In genomic region chr10:99829974-99830373, GRCm38 (mm10) we compare ENCODE assay signal across 25 mouse cellular contexts.
A peak's percentile ranks its signal among the peaks of the same experiment; 100 is the strongest.
DNase-seq lines count a peak whose midpoint lies in the region; ATAC-seq and TF ChIP-seq lines count a peak whose summit lies in the region.
"Had no signal": no experiment of that assay in that cellular context is flagged by ENCODE, and none has a peak within 500 bp of the region (broad histone marks: within the 10 kb centered on the region; RNA-seq: fewer than 3 reads in every experiment).

No protein-coding gene starts in this region.

- no peaks in the 10 kb centered on the region for H3K9me3 ChIP-seq in forebrain, embryonic 12.5 days
- no peaks in the 10 kb centered on the region for H3K9me3 ChIP-seq in forebrain, embryonic 11.5 days (ENCODE audit: control insufficient read depth, low read length)
- no peaks in the 10 kb centered on the region for H3K9me3 ChIP-seq in midbrain, embryonic 13.5 days
- no peaks in the 10 kb centered on the region for H3K9me3 ChIP-seq in midbrain, postnatal 0 days (ENCODE audit: low read length)
- no peaks in the 10 kb centered on the region for H3K9me3 ChIP-seq in neural tube, embryonic 14.5 days (ENCODE audit: control insufficient read depth, low read length)
- H3K9me3 ChIP-seq: heart, embryonic 13.5 days; kidney, embryonic 15.5 days; limb, embryonic 13.5 days; lung, embryonic 15.5 days; neural tube, embryonic 12.5 days had no signal

- TF ChIP-seq CTCF in midbrain, postnatal 0 days (IDR thresholded peaks at IDR 0.05), result no peak
- TF ChIP-seq CTCF in brain, embryonic 14.5 days (IDR thresholded peaks at IDR 0.05; ENCODE audit: borderline replicate concordance, extremely low read depth, insufficient read depth, insufficient read length), result no peak

- H3K36me3 ChIP-seq in forebrain, embryonic 12.5 days (replicated peaks), result no peaks in the 10 kb centered on the region
- H3K36me3 ChIP-seq in forebrain, embryonic 11.5 days (ENCODE audit: control insufficient read depth, insufficient read depth, low read length), result no peaks in the 10 kb centered on the region
- H3K36me3 ChIP-seq in midbrain, embryonic 13.5 days, result no peaks in the 10 kb centered on the region
- H3K36me3 ChIP-seq in midbrain, postnatal 0 days (ENCODE audit: insufficient read depth, low read length), result no peaks in the 10 kb centered on the region
- H3K36me3 ChIP-seq in neural tube, embryonic 14.5 days (ENCODE audit: control insufficient read depth, insufficient read depth, low read length), result no peaks in the 10 kb centered on the region
- H3K36me3 ChIP-seq: heart, embryonic 13.5 days; kidney, embryonic 15.5 days; limb, embryonic 13.5 days; lung, embryonic 15.5 days; neural tube, embryonic 12.5 days had no signal

- H3K4me2 ChIP-seq in forebrain, embryonic 12.5 days, result no peak overlapping the region
- no peak overlapping the region for H3K4me2 ChIP-seq in forebrain, embryonic 11.5 days (ENCODE audit: low read depth, low read length, severe bottlenecking)
- H3K4me2 ChIP-seq in midbrain, embryonic 13.5 days (replicated peaks), result no peak overlapping the region
- no peak overlapping the region for H3K4me2 ChIP-seq in midbrain, postnatal 0 days (ENCODE audit: low read depth, low read length, poor library complexity, severe bottlenecking)
- H3K4me2 ChIP-seq in neural tube, embryonic 14.5 days (ENCODE audit: low read depth, low read length), result no peak overlapping the region
- H3K4me2 ChIP-seq: heart, embryonic 13.5 days; kidney, embryonic 15.5 days; limb, embryonic 13.5 days; liver, embryonic 11.5 days; lung, embryonic 15.5 days; midbrain, embryonic 11.5 days; neural tube, embryonic 12.5 days had no signal

- no peak for TF ChIP-seq POLR2A in brain, embryonic 14.5 days (IDR thresholded peaks at IDR 0.05; ENCODE audit: borderline replicate concordance, extremely low read depth, insufficient read depth, insufficient read length, poor library complexity, severe bottlenecking)

- H3K27me3 ChIP-seq in forebrain, embryonic 12.5 days, result no peaks in the 10 kb centered on the region
- no peaks in the 10 kb centered on the region for H3K27me3 ChIP-seq in forebrain, embryonic 11.5 days (ENCODE audit: control insufficient read depth, insufficient read depth, low read length)
- no peaks in the 10 kb centered on the region for H3K27me3 ChIP-seq in midbrain, embryonic 13.5 days
- H3K27me3 ChIP-seq in midbrain, postnatal 0 days (ENCODE audit: insufficient read depth, low read length), result no peaks in the 10 kb centered on the region
- H3K27me3 ChIP-seq in neural tube, embryonic 14.5 days (ENCODE audit: control insufficient read depth, insufficient read depth, low read length), result no peaks in the 10 kb centered on the region
- H3K27me3 ChIP-seq: heart, embryonic 13.5 days; kidney, embryonic 15.5 days; limb, embryonic 13.5 days; lung, embryonic 15.5 days; neural tube, embryonic 12.5 days had no signal

- no peaks in the 10 kb centered on the region for H3K4me1 ChIP-seq in forebrain, embryonic 12.5 days
- H3K4me1 ChIP-seq in forebrain, embryonic 11.5 days (replicated peaks; ENCODE audit: control insufficient read depth, insufficient read depth, low read length), result no peaks in the 10 kb centered on the region
- H3K4me1 ChIP-seq in midbrain, embryonic 13.5 days (replicated peaks), result no peaks in the 10 kb centered on the region
- no peaks in the 10 kb centered on the region; the same call in 1 of the 2 replicates for H3K4me1 ChIP-seq in midbrain, postnatal 0 days (ENCODE audit: insufficient read depth, low read length)
- no peaks in the 10 kb centered on the region for H3K4me1 ChIP-seq in neural tube, embryonic 14.5 days (ENCODE audit: control insufficient read depth, insufficient read depth, low read length)
- H3K4me1 ChIP-seq: kidney, embryonic 15.5 days; limb, embryonic 13.5 days; neural tube, embryonic 12.5 days had no signal

- WGBS in forebrain, embryonic 12.5 days, result 82% methylated on average over 3 of the region's 3 CpGs
- 87% methylated on average over 3 of the region's 3 CpGs for WGBS in forebrain, embryonic 11.5 days
- 83% methylated on average over 3 of the region's 3 CpGs for WGBS in midbrain, embryonic 13.5 days
- WGBS in midbrain, postnatal 0 days, result 87% methylated on average over 3 of the region's 3 CpGs
- WGBS in neural tube, embryonic 14.5 days, result 70% methylated on average over 3 of the region's 3 CpGs

- H3K27ac ChIP-seq in forebrain, embryonic 12.5 days, result no peak overlapping the region
- H3K27ac ChIP-seq in forebrain, embryonic 11.5 days (ENCODE audit: low read depth, low read length), result no peak overlapping the region
- H3K27ac ChIP-seq in midbrain, embryonic 13.5 days, result no peak overlapping the region
- H3K27ac ChIP-seq in midbrain, postnatal 0 days (ENCODE audit: low read depth, low read length), result no peak overlapping the region
- H3K27ac ChIP-seq in neural tube, embryonic 14.5 days (ENCODE audit: low read depth, low read length), result no peak overlapping the region
- H3K27ac ChIP-seq: heart, embryonic 13.5 days; kidney, embryonic 15.5 days; layer of hippocampus, adult 2 months; limb, embryonic 13.5 days; lung, embryonic 15.5 days; neural tube, embryonic 12.5 days had no signal

- DNase-seq in forebrain, embryonic 11.5 days (ENCODE audit: low spot score), result no peak
- DNase-seq in midbrain, postnatal 0 days (ENCODE audit: low spot score), result no peak
- DNase-seq in brain, embryonic 14.5 days (ENCODE audit: low read depth), result peak; percentile 70
- DNase-seq: adrenal gland, adult 2 months; cerebellum, adult 8-10 months; cerebellum, postnatal 25 days; heart, postnatal 10 days; kidney, adult 11 months; kidney, postnatal 25 days; retina, postnatal 1 day; right cerebral cortex, postnatal 14 days; thymus, postnatal 4 days had no signal

- no peak overlapping the region for H3K9ac ChIP-seq in forebrain, embryonic 12.5 days
- no peak overlapping the region for H3K9ac ChIP-seq in forebrain, embryonic 11.5 days (ENCODE audit: low read length)
- no peak overlapping the region for H3K9ac ChIP-seq in midbrain, embryonic 13.5 days (replicated peaks)
- H3K9ac ChIP-seq in midbrain, postnatal 0 days (replicated peaks; ENCODE audit: low read length, poor library complexity, severe bottlenecking), result no peak overlapping the region
- H3K9ac ChIP-seq in neural tube, embryonic 14.5 days (replicated peaks; ENCODE audit: low read depth, low read length), result no peak overlapping the region
- H3K9ac ChIP-seq: heart, embryonic 13.5 days; kidney, embryonic 15.5 days; limb, embryonic 13.5 days; lung, embryonic 15.5 days; neural tube, embryonic 12.5 days had no signal

- no peak overlapping the region for H3K4me3 ChIP-seq in forebrain, embryonic 12.5 days (replicated peaks)
- no peak overlapping the region for H3K4me3 ChIP-seq in forebrain, embryonic 11.5 days (ENCODE audit: low read depth, low read length)
- no peak overlapping the region for H3K4me3 ChIP-seq in midbrain, embryonic 13.5 days (replicated peaks)
- H3K4me3 ChIP-seq in midbrain, postnatal 0 days (ENCODE audit: low read depth, low read length), result no peak overlapping the region
- H3K4me3 ChIP-seq in neural tube, embryonic 14.5 days (ENCODE audit: low read depth, low read length), result no peak overlapping the region
- H3K4me3 ChIP-seq: heart, embryonic 13.5 days; kidney, embryonic 15.5 days; layer of hippocampus, adult 2 months; limb, embryonic 13.5 days; lung, embryonic 15.5 days; neural tube, embryonic 12.5 days had no signal

- peak; percentile 41; the same call in 1 of the 2 replicates for ATAC-seq in forebrain, embryonic 12.5 days (ENCODE audit: low FRiP score)
- ATAC-seq in forebrain, embryonic 11.5 days (replicated peaks; ENCODE audit: low FRiP score), result no peak
- 0 out of 2 replicates have a peak, but pooled peaks have one; percentile 55 for ATAC-seq in midbrain, embryonic 13.5 days
- ATAC-seq in midbrain, postnatal 0 days (ENCODE audit: low FRiP score), result no peak
- peak; percentile 64; the same call in 1 of the 2 replicates for ATAC-seq in neural tube, embryonic 14.5 days (ENCODE audit: low read depth)
- no peak for ATAC-seq in CD4-positive, CD25-positive, alpha-beta regulatory T cell, adult 4 months
- ATAC-seq: inflammation-experienced regulatory T-cells, adult 6 months had no signal

Comparison
In these comparisons a context has a peak if more than half of its experiments do, and no peak if none do; other contexts are left out.
1. ATAC-seq: peak in forebrain, embryonic 12.5 days (single experiment), midbrain, embryonic 13.5 days (single experiment) and neural tube, embryonic 14.5 days (single experiment); none in forebrain, embryonic 11.5 days (single experiment), midbrain, postnatal 0 days (single experiment) and CD4-positive, CD25-positive, alpha-beta regulatory T cell, adult 4 months (single experiment).